Mouse (Mus musculus): ENCODE data around the gene Klhdc8b. TPM values are rescaled to one million over a fixed set of nuclear protein-coding genes. Genes with fewer than 3 reads are reported as not detected.

Gene Klhdc8b
- polyA plus RNA-seq, 1 experiment, result 3.7 TPM

GRCm38 (mm10) chr9:108488403-108488802, 27.0 kb upstream of the Klhdc8b start:
- Histone ChIP-seq H3K4me3 (no peak overlapping the region), H3ac (ENCODE audit: control insufficient read depth, insufficient read length) (no peak overlapping the region), H3K79me2 (ENCODE audit: control insufficient read depth, insufficient read depth) (peaks cover 22% of the 10 kb centered on the region), H3K27me3 (ENCODE audit: control insufficient read depth, insufficient read depth, insufficient read length) (no peaks in the 10 kb centered on the region), H3K4me2 (ENCODE audit: low read depth) (no peak overlapping the region), H3K36me3 (ENCODE audit: control insufficient read depth, insufficient read depth) (peaks cover 21% of the 10 kb centered on the region)
- TF ChIP-seq CEBPB (IDR thresholded peaks at IDR 0.05; ENCODE audit: insufficient read depth, poor library complexity, severe bottlenecking) (no peak), REST (IDR thresholded peaks at IDR 0.05; ENCODE audit: insufficient read depth, insufficient read length) (no peak), MYOG (IDR thresholded peaks at IDR 0.05; ENCODE audit: control insufficient read depth in 1 of 3, insufficient read depth in 1 of 3, insufficient read length in 2 of 3, low read depth in 2 of 3) (no peak)

GRCm38 (mm10) chr9:108486973-108487530, 25.7 kb upstream of the Klhdc8b start:
- Histone ChIP-seq H3ac (ENCODE audit: control insufficient read depth, insufficient read length) (no peak overlapping the region), H3K4me3 (no peak overlapping the region), H3K79me2 (ENCODE audit: control insufficient read depth, insufficient read depth) (peaks cover 11% of the 10 kb centered on the region), H3K36me3 (ENCODE audit: control insufficient read depth, insufficient read depth) (peaks cover 13% of the 10 kb centered on the region), H3K27me3 (ENCODE audit: control insufficient read depth, insufficient read depth, insufficient read length) (no peaks in the 10 kb centered on the region), H3K4me2 (ENCODE audit: low read depth) (no peak overlapping the region)
- TF ChIP-seq CEBPB (IDR thresholded peaks at IDR 0.05; ENCODE audit: insufficient read depth, poor library complexity, severe bottlenecking) (no peak), E2F4 (IDR thresholded peaks at IDR 0.05; ENCODE audit: insufficient read depth) (no peak), REST (IDR thresholded peaks at IDR 0.05; ENCODE audit: insufficient read depth, insufficient read length) (no peak), POLR2A (IDR thresholded peaks at IDR 0.05; ENCODE audit: insufficient read length, low read depth) (no peak), MAX (IDR thresholded peaks at IDR 0.05; ENCODE audit: low read depth) (no peak), USF1 (IDR thresholded peaks at IDR 0.05; ENCODE audit: low read depth) (no peak), MYOG (IDR thresholded peaks at IDR 0.05; ENCODE audit: control insufficient read depth in 1 of 3, insufficient read depth in 1 of 3, insufficient read length in 2 of 3, low read depth in 2 of 3) (no peak), MYOD1 (IDR thresholded peaks at IDR 0.05; ENCODE audit: control insufficient read depth in 1 of 3, insufficient read length in 2 of 3, low read depth in 2 of 3) (no peak), SRF (IDR thresholded peaks at IDR 0.05; ENCODE audit: control insufficient read depth, insufficient read length, low read depth) (no peak), POLR2AphosphoS2 (IDR thresholded peaks at IDR 0.05; ENCODE audit: insufficient read length, low read depth) (no peak)

- no peak overlapping the region for H3K4me3 ChIP-seq
- no peak for TF ChIP-seq USF1 (IDR thresholded peaks at IDR 0.05; ENCODE audit: low read depth)
- no peak for TF ChIP-seq REST (IDR thresholded peaks at IDR 0.05; ENCODE audit: insufficient read depth, insufficient read length)
- TF ChIP-seq TCF3 (IDR thresholded peaks at IDR 0.05; ENCODE audit: insufficient read length, low read depth), result no peak
- TF ChIP-seq MYOG (IDR thresholded peaks at IDR 0.05; ENCODE audit: control insufficient read depth in 1 of 3, insufficient read depth in 1 of 3, insufficient read length in 2 of 3, low read depth in 2 of 3), result no peak
- TF ChIP-seq TCF12 (IDR thresholded peaks at IDR 0.05; ENCODE audit: insufficient read depth, poor library complexity, severe bottlenecking), result no peak
- no peak for TF ChIP-seq E2F4 (IDR thresholded peaks at IDR 0.05; ENCODE audit: insufficient read depth)
- no peak for TF ChIP-seq SRF (IDR thresholded peaks at IDR 0.05; ENCODE audit: control insufficient read depth, insufficient read length, low read depth)
- TF ChIP-seq CEBPB (IDR thresholded peaks at IDR 0.05; ENCODE audit: insufficient read depth, poor library complexity, severe bottlenecking), result no peak
- TF ChIP-seq POLR2AphosphoS2 (IDR thresholded peaks at IDR 0.05; ENCODE audit: insufficient read length, low read depth), result no peak
- TF ChIP-seq POLR2A (IDR thresholded peaks at IDR 0.05; ENCODE audit: insufficient read length, low read depth), result no peak
- peaks cover 12% of the 10 kb centered on the region for H3K79me2 ChIP-seq (ENCODE audit: control insufficient read depth, insufficient read depth)
- H3K36me3 ChIP-seq (ENCODE audit: control insufficient read depth, insufficient read depth), result peaks cover 13% of the 10 kb centered on the region
- no peak overlapping the region for H3K4me2 ChIP-seq (ENCODE audit: low read depth)
- no peak overlapping the region for H3ac ChIP-seq (ENCODE audit: control insufficient read depth, insufficient read length)
- H3K27me3 ChIP-seq (ENCODE audit: control insufficient read depth, insufficient read depth, insufficient read length), result no peaks in the 10 kb centered on the region
Measured at GRCm38 (mm10) chr9:108485301-108485875, 24.0 kb upstream of the Klhdc8b start.

GRCm38 (mm10) chr9:108484021-108484420, 22.6 kb upstream of the Klhdc8b start:
- peaks cover 22% of the 10 kb centered on the region for H3K79me2 ChIP-seq (ENCODE audit: control insufficient read depth, insufficient read depth)
- no peak overlapping the region for H3K4me2 ChIP-seq (ENCODE audit: low read depth)
- TF ChIP-seq REST (IDR thresholded peaks at IDR 0.05; ENCODE audit: insufficient read depth, insufficient read length) (no peak), TCF3 (IDR thresholded peaks at IDR 0.05; ENCODE audit: insufficient read length, low read depth) (no peak), TCF12 (IDR thresholded peaks at IDR 0.05; ENCODE audit: insufficient read depth, poor library complexity, severe bottlenecking) (no peak), SRF (IDR thresholded peaks at IDR 0.05; ENCODE audit: control insufficient read depth, insufficient read length, low read depth) (no peak), MYOG (IDR thresholded peaks at IDR 0.05; ENCODE audit: control insufficient read depth in 1 of 3, insufficient read depth in 1 of 3, insufficient read length in 2 of 3, low read depth in 2 of 3) (no peak), MAX (IDR thresholded peaks at IDR 0.05; ENCODE audit: low read depth) (no peak), MYOD1 (IDR thresholded peaks at IDR 0.05; ENCODE audit: control insufficient read depth in 1 of 3, insufficient read length in 2 of 3, low read depth in 2 of 3) (no peak), POLR2A (IDR thresholded peaks at IDR 0.05; ENCODE audit: insufficient read length, low read depth) (no peak), E2F4 (IDR thresholded peaks at IDR 0.05; ENCODE audit: insufficient read depth) (no peak), CEBPB (IDR thresholded peaks at IDR 0.05; ENCODE audit: insufficient read depth, poor library complexity, severe bottlenecking) (no peak), POLR2AphosphoS2 (IDR thresholded peaks at IDR 0.05; ENCODE audit: insufficient read length, low read depth) (no peak), USF1 (IDR thresholded peaks at IDR 0.05; ENCODE audit: low read depth) (no peak)
- no peak overlapping the region for H3K4me3 ChIP-seq
- peaks cover 13% of the 10 kb centered on the region for H3K36me3 ChIP-seq (ENCODE audit: control insufficient read depth, insufficient read depth)
- H3K27me3 ChIP-seq (ENCODE audit: control insufficient read depth, insufficient read depth, insufficient read length), result no peaks in the 10 kb centered on the region
- no peak overlapping the region for H3ac ChIP-seq (ENCODE audit: control insufficient read depth, insufficient read length)
